In the genomic region with DNA sequence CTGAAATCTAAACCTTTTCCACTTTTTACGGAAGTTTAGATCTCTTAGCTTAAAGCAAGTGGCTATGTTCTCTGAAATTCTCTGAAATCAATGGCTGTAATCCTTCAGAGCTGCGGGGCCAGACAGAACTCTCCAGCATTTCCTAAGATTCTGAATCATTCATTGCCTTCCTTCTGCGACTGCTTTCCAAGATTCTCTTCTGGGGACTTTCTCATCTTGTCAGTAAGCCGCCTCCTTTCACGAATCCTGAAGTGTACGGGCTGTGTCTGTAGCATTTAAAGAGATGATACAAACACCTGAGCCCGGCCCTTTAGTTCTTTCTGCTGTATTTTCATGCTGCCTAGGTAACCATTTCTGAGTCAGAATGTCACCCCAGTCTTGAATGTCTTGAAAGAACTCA, we compare ENCODE assay signal across 14 mouse cellular contexts.
"Had no signal": no experiment of that assay in that cellular context is flagged by ENCODE, and none has a peak within 500 bp of the region (broad histone marks: within the 10 kb centered on the region; RNA-seq: fewer than 3 reads in every experiment).

No protein-coding gene starts in this region.

- H3K36me3 ChIP-seq: midbrain, embryonic 10.5 days; midbrain, embryonic 12.5 days; midbrain, embryonic 15.5 days; neural tube, embryonic 12.5 days; stomach, embryonic 15.5 days had no signal

- DNase-seq: lung, adult 18-20 months; lung, embryonic 14.5 days; lung, postnatal 10 days; lung, postnatal 4 days; right cerebral cortex, postnatal 25 days; thymus, adult 2 months; thymus, postnatal 25 days; thymus, postnatal 4 days had no signal

- H3K9me3 ChIP-seq: midbrain, embryonic 10.5 days; midbrain, embryonic 12.5 days; midbrain, embryonic 15.5 days; neural tube, embryonic 12.5 days; stomach, embryonic 15.5 days had no signal

- H3K9ac ChIP-seq: lung, embryonic 14.5 days; midbrain, embryonic 12.5 days; midbrain, embryonic 15.5 days; neural tube, embryonic 12.5 days; stomach, embryonic 15.5 days had no signal

- H3K4me1 ChIP-seq: midbrain, embryonic 10.5 days; midbrain, embryonic 12.5 days; midbrain, embryonic 15.5 days; stomach, embryonic 15.5 days had no signal

- H3K27ac ChIP-seq: midbrain, embryonic 10.5 days; midbrain, embryonic 12.5 days; midbrain, embryonic 15.5 days; neural tube, embryonic 12.5 days; stomach, embryonic 15.5 days; stomach, postnatal 0 days had no signal

- H3K4me3 ChIP-seq: midbrain, embryonic 10.5 days; midbrain, embryonic 12.5 days; midbrain, embryonic 15.5 days; neural tube, embryonic 12.5 days; stomach, embryonic 15.5 days had no signal

- H3K27me3 ChIP-seq: midbrain, embryonic 12.5 days; midbrain, embryonic 15.5 days; neural tube, embryonic 12.5 days; stomach, embryonic 15.5 days had no signal

- ATAC-seq: midbrain, embryonic 15.5 days had no signal

- H3K4me2 ChIP-seq: lung, embryonic 14.5 days; midbrain, embryonic 12.5 days; midbrain, embryonic 15.5 days; neural tube, embryonic 12.5 days; stomach, embryonic 15.5 days had no signal
